In the genomic region with DNA sequence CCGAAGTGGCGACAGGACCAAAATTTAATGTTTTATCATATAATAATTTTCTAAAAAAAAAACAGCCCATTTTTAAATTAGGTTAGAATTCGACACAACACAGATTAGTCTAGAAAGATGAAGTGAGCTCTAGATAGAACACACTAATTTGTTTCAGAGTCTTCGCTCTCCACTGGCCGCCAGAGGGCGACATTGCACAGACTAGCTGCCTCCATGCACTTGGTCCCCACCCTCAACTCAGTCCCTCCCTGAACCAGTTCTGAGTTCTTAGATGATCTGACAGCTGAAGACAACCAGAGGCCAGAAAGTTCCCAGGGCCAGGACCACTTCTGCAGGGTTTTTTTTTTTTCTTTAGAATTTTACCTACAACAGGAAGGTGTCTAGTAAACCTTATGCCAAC, we compare ENCODE assay signal across 8 mouse cellular contexts.
DNase-seq lines count a peak whose midpoint lies in the region; ATAC-seq and TF ChIP-seq lines count a peak whose summit lies in the region.
"Not testable (repeated sequence)": the region's sequence is repeated elsewhere in the genome, so short reads cannot be mapped to it uniquely, and the experiment has no call there.

No protein-coding gene starts in this region.

- H3K4me1 ChIP-seq in hindbrain, postnatal 0 days (ENCODE audit: insufficient read depth, low read length); lung, embryonic 14.5 days (ENCODE audit: insufficient read depth); midbrain, embryonic 14.5 days (ENCODE audit: control insufficient read depth, insufficient read depth, low read length); stomach, postnatal 0 days (replicated peaks; ENCODE audit: control insufficient read depth, insufficient read depth): not testable (repeated sequence)

- peak; percentile 39 for TF ChIP-seq CTCF in hindbrain, postnatal 0 days (IDR thresholded peaks at IDR 0.05; ENCODE audit: low read depth)
- peak; percentile 20; the same call in 1 of the 2 replicates for TF ChIP-seq CTCF in lung, embryonic 14.5 days (IDR thresholded peaks at IDR 0.05; ENCODE audit: low read depth)
- peak; percentile 44 for TF ChIP-seq CTCF in stomach, postnatal 0 days (IDR thresholded peaks at IDR 0.05; ENCODE audit: low read depth)

- H3K27me3 ChIP-seq in hindbrain, postnatal 0 days (ENCODE audit: insufficient read depth, low read length); lung, embryonic 14.5 days (ENCODE audit: insufficient read depth, low read length); midbrain, embryonic 14.5 days (ENCODE audit: control insufficient read depth, insufficient read depth, low read length); stomach, postnatal 0 days (ENCODE audit: control insufficient read depth, insufficient read depth, low read length): not testable (repeated sequence)

- not testable (repeated sequence) for H3K9me3 ChIP-seq in hindbrain, postnatal 0 days (ENCODE audit: low read length); lung, embryonic 14.5 days (ENCODE audit: low read depth, low read length); midbrain, embryonic 14.5 days (ENCODE audit: control insufficient read depth, low read length); stomach, postnatal 0 days (ENCODE audit: control insufficient read depth, low read length)

- ATAC-seq in hindbrain, postnatal 0 days; lung, embryonic 14.5 days (ENCODE audit: insufficient read depth); midbrain, embryonic 14.5 days (ENCODE audit: low FRiP score, low TSS enrichment); stomach, postnatal 0 days (ENCODE audit: low FRiP score, low TSS enrichment): not testable (repeated sequence)

- not testable (repeated sequence) for H3K27ac ChIP-seq in hindbrain, postnatal 0 days; lung, embryonic 14.5 days (ENCODE audit: low read depth); midbrain, embryonic 14.5 days (replicated peaks; ENCODE audit: low read depth, low read length); stomach, postnatal 0 days (replicated peaks)

- 42% methylated on average over 6 of the region's 6 CpGs for WGBS in hindbrain, postnatal 0 days
- 32% methylated on average over 6 of the region's 6 CpGs for WGBS in lung, embryonic 14.5 days
- WGBS in midbrain, embryonic 14.5 days, result 39% methylated on average over 6 of the region's 6 CpGs
- WGBS in stomach, postnatal 0 days, result 35% methylated on average over 6 of the region's 6 CpGs

- DNase-seq in T-cell, adult 2 months (ENCODE audit: low spot score), result peak; percentile 28
- peak; percentile 8 to 14 for DNase-seq in cerebellum, postnatal 10 days
- DNase-seq in hindbrain, postnatal 0 days (ENCODE audit: low spot score); lung, embryonic 14.5 days; stomach, postnatal 0 days (ENCODE audit: low spot score): not testable (repeated sequence)
- DNase-seq in kidney, postnatal 4 days, result peak; percentile 29 to 30
- peak; percentile 0 for DNase-seq in midbrain, embryonic 14.5 days
- DNase-seq in thymus, postnatal 36 days, result peak; percentile 17 to 27

- TF ChIP-seq EP300 in stomach, postnatal 0 days (optimal IDR thresholded peaks at IDR 0.05), result not testable (repeated sequence)

- H3K4me2 ChIP-seq in hindbrain, postnatal 0 days (ENCODE audit: low read depth, low read length); lung, embryonic 14.5 days; midbrain, embryonic 14.5 days (ENCODE audit: low read length); stomach, postnatal 0 days (replicated peaks; ENCODE audit: low read depth): not testable (repeated sequence)

- H3K4me3 ChIP-seq in hindbrain, postnatal 0 days (ENCODE audit: low read length); lung, embryonic 14.5 days (ENCODE audit: low read depth, low read length); midbrain, embryonic 14.5 days (replicated peaks; ENCODE audit: low read depth, low read length); stomach, postnatal 0 days (ENCODE audit: low read depth, low read length): not testable (repeated sequence)

- not testable (repeated sequence) for H3K9ac ChIP-seq in hindbrain, postnatal 0 days (replicated peaks; ENCODE audit: low read length); lung, embryonic 14.5 days; midbrain, embryonic 14.5 days (replicated peaks; ENCODE audit: low read length); stomach, postnatal 0 days (ENCODE audit: low read length)

- not testable (repeated sequence) for H3K36me3 ChIP-seq in hindbrain, postnatal 0 days (ENCODE audit: insufficient read depth, low read length); lung, embryonic 14.5 days (ENCODE audit: insufficient read depth); midbrain, embryonic 14.5 days (ENCODE audit: control insufficient read depth, insufficient read depth, low read length); stomach, postnatal 0 days (ENCODE audit: control insufficient read depth, insufficient read depth, low read length)
